Mouse (Mus musculus) stomach, postnatal 0 days (tissue): ENCODE results near the gene Il3. TPM values are rescaled to one million over a fixed set of nuclear protein-coding genes. Genes with fewer than 3 reads are reported as not detected.

ENCODE experiments used
- ATAC-seq: fragments of 200-750 bp; cut with Nextera tagmentation; 2 replicates; pipeline ENCODE4 v1.8.0; 2017; ENCODE audit not compliant: low FRiP score, low TSS enrichment
- DNase-seq: peaks from one replicate; pipeline ENCODE4 v3.0.0-alpha.2; 2016; ENCODE audit warnings: low spot score
- H3K27ac ChIP-seq: fragments of 300-500 bp; sonication (generic); replicated peaks from 2 replicates; pipeline ENCODE4 v1.5.1; 2014; ENCODE audit warnings: mild to moderate bottlenecking, control low read depth
- H3K27me3 ChIP-seq: fragments of 300-500 bp; sonication (generic); 2 replicates; pipeline ENCODE4 v1.6.1; 2014; ENCODE audit warnings: low read length; ENCODE audit not compliant: control insufficient read depth, insufficient read depth
- H3K36me3 ChIP-seq: fragments of 300-500 bp; sonication (generic); 2 replicates; pipeline ENCODE4 v1.6.1; 2014; ENCODE audit warnings: low read length, mixed read lengths; ENCODE audit not compliant: control insufficient read depth, insufficient read depth
- H3K4me1 ChIP-seq: fragments of 300-500 bp; sonication (generic); replicated peaks from 2 replicates; pipeline ENCODE4 v1.6.1; 2014; ENCODE audit warnings: antibody characterized with exemption; ENCODE audit not compliant: control insufficient read depth, insufficient read depth
- H3K4me2 ChIP-seq: fragments of 300-500 bp; sonication (generic); replicated peaks from 2 replicates; pipeline ENCODE4 v1.6.1; 2014; ENCODE audit warnings: low read depth, mild to moderate bottlenecking, control low read depth, moderate library complexity
- H3K4me3 ChIP-seq: fragments of 300-500 bp; sonication (generic); 2 replicates; pipeline ENCODE4 v1.5.1; 2014; ENCODE audit warnings: low read depth, low read length, control low read depth
- H3K9ac ChIP-seq: fragments of 300-500 bp; sonication (generic); 2 replicates; pipeline ENCODE4 v1.6.1; 2014; ENCODE audit warnings: mild to moderate bottlenecking, low read length, control low read depth, mixed read lengths
- H3K9me3 ChIP-seq: fragments of 300-500 bp; sonication (generic); 2 replicates; pipeline ENCODE4 v1.6.1; 2016; ENCODE audit warnings: low read length; ENCODE audit not compliant: control insufficient read depth
- CTCF ChIP-seq: IDR thresholded peaks from 2 replicates; pipeline ENCODE4 v1.5.1; 2016; ENCODE audit warnings: antibody characterized with exemption, low read depth, mild to moderate bottlenecking, moderate library complexity
- EP300 ChIP-seq: optimal IDR thresholded peaks from 2 replicates; pipeline ENCODE3; 2016; ENCODE audit warnings: antibody characterized with exemption
- WGBS: fragments of 180-500 bp; shearing (Covaris S2); extraction: QIAGEN DNeasy Blood & Tissue Kit; methylation state at CpG from one replicate; pipeline ENCODE4 v1.1.7; 2014; 5-methylcytosine and 5-hydroxymethylcytosine counted together
- polyA plus RNA-seq: library from polyadenylated mRNA; unstranded; fragments of >200 nt; fragmentation: Nextera tagmentation; extraction: Ambion mirVana; gene quantifications from 2 replicates; pipeline ENCODE4 v1.2.1, GENCODE M21; 2015

Il3 gene
- polyA plus RNA-seq, 1 experiment from 2014 or later, result not detected

DNA sequence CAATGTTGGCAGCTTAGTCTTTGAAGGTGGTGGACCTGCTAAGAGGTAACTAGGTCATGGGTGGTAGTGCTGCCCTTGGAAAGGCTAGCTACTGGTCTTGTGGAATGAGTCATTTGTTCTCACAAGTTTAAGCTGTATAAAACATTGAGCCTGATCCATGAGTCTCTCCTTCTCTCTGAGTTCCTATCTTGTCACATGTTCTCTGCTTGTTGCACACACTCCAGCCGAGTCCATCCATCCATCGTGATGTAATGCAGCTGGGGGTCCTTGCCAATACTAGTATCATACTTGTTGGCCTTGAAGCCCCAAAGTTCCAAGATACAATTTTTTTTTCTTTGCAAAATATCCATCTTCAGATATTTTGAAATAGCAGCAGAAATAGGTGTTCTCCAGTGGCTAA, 39.6 kb downstream of the Il3 start:
- 76% methylated on average over 2 of the region's 2 CpGs for WGBS
- ATAC-seq, result no peak

DNA sequence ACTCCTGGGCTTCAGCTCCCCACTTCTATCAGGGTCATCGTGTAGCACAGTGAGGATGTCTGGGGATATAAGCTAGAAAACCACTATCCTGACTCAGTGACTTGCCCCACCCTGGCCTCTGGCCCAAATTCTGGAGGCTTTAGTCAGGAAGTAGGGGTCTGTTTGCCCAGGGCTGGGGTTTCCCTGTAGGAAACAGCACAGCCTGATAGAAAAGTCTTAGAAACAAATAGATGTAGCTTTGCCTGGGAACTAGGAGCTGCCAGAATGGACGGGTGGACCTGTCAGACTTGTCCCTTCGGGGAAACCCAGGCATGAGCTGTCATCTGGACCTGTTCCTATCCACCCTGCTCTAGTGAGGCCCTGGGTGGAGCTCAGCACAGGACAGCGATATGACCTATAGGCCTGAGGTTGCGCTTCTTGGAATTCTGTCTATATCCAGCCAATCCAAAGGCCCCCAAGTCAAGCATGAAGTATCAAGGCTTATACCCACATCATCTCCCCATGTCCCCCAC, 42.5 kb downstream of the Il3 start:
- Histone ChIP-seq H3K9ac (no peak overlapping the region), H3K9me3 (no peaks in the 10 kb centered on the region), H3K4me2 (no peak overlapping the region), H3K36me3 (no peaks in the 10 kb centered on the region), H3K4me1 (no peaks in the 10 kb centered on the region), H3K27ac (no peak overlapping the region), H3K27me3 (no peaks in the 10 kb centered on the region), H3K4me3 (no peak overlapping the region)
- DNase-seq, result no peak
- TF ChIP-seq EP300, result no peak
- 80% methylated on average over 5 of the region's 5 CpGs for WGBS
- ATAC-seq, result no peak

More for the DNA sequence above, 39.6 kb downstream of the Il3 start:
- no peak overlapping the region for H3K27ac ChIP-seq
- no peak for TF ChIP-seq CTCF
- no peak for TF ChIP-seq EP300
- no peak overlapping the region for H3K9ac ChIP-seq
- no peaks in the 10 kb centered on the region for H3K27me3 ChIP-seq
- no peaks in the 10 kb centered on the region for H3K9me3 ChIP-seq
- H3K4me3 ChIP-seq, result no peak overlapping the region
- no peaks in the 10 kb centered on the region for H3K4me1 ChIP-seq
- no peak for DNase-seq
- H3K4me2 ChIP-seq, result no peak overlapping the region
- no peaks in the 10 kb centered on the region for H3K36me3 ChIP-seq

DNA sequence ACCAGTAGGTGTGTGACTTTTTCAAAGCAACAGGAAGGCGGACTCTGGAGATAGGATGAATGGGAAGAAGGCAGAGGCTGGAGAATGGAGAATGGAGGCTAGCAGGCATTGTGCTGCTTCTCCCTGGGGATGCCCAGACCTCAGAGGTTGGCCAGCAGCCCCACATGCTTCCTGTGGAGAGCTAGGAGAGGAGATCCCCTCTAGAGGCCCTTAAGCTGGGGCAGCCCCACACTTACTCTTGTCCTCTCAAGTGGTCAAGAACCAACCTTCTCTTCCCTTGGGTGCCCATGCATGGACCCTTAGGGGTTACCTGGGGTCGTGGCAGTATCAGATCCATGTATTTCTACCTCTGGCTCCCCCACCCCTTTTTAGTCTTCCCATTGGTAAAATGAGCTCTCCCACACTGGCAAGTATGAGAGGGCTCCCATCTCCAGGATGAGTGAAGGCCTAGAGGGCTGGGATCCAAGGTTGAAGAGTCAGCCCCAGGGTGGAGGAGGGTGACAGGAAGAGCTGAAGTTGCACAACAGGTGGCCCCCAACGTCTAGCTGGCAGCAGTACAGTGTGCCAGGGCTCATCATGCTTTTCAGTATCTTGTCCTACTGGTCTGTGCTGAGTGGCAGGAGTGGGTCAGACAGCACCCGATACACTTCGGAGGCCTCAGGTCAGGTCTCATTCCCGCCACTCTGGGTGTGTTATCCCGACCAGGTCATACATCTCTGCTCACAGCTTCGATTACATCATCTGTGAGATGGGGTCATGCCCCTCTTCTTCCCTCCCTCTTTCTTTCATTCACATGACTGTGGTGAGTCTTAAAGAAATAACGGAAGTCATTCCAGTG, 43.2 kb downstream of the Il3 start:
- H3K9me3 ChIP-seq, result no peaks in the 10 kb centered on the region
- H3K4me1 ChIP-seq, result no peaks in the 10 kb centered on the region
- H3K27me3 ChIP-seq, result no peaks in the 10 kb centered on the region
- 69% methylated on average over 9 of the region's 9 CpGs for WGBS
- ATAC-seq, result no peak
- TF ChIP-seq EP300, result no peak
- TF ChIP-seq CTCF, result no peak
- DNase-seq, result no peak
- H3K36me3 ChIP-seq, result no peaks in the 10 kb centered on the region
- no peak overlapping the region for H3K4me3 ChIP-seq
- H3K4me2 ChIP-seq, result no peak overlapping the region
- H3K27ac ChIP-seq, result no peak overlapping the region
- H3K9ac ChIP-seq, result no peak overlapping the region

DNA sequence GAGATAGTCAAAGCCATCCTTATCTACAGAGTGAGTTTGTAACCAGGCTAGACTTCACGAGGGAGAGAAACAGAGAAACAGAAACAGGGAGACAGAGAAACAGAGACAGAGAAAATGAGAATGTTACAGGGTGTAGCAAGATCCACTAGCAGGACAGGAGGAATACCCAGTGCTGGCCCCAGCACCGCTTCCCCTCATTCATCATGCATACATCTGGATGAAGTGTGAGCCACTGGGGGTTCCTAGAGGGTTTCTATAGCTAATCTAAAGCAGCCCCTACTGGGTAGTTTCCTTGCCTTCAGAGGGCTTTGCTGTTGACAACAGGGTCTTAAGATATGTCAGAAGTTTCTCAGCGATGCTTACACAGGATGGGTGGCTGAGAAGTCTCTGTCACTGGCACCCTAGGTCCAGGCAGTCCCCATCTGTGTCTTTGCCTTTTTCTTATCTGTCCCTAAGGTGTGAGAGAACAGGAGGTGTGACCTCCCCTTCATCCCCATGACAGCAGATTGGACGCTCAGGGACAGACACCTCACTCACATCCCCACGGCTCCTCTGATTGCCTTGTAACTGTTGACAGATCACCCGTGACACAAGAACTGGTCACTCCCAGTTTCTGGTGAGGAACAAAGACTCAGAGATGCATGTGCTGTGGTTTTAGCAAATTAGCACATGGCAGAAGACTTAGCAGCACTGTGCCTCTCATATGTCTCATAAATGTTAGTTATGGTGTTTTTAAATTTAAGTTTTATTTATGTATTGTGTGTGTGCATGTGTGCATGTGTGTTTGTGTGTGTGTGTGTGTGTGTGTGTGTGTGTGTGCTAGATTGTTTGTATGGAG, 47.0 kb downstream of the Il3 start:
- TF ChIP-seq CTCF (no peak), EP300 (no peak)
- DNase-seq (no peak), ATAC-seq (no peak)
- Histone ChIP-seq H3K4me2 (no peak overlapping the region), H3K4me1 (no peaks in the 10 kb centered on the region), H3K36me3 (no peaks in the 10 kb centered on the region), H3K27me3 (no peaks in the 10 kb centered on the region), H3K9ac (no peak overlapping the region), H3K9me3 (no peaks in the 10 kb centered on the region), H3K4me3 (no peak overlapping the region), H3K27ac (no peak overlapping the region)
- WGBS, result 33% methylated on average over 6 of the region's 6 CpGs

DNA sequence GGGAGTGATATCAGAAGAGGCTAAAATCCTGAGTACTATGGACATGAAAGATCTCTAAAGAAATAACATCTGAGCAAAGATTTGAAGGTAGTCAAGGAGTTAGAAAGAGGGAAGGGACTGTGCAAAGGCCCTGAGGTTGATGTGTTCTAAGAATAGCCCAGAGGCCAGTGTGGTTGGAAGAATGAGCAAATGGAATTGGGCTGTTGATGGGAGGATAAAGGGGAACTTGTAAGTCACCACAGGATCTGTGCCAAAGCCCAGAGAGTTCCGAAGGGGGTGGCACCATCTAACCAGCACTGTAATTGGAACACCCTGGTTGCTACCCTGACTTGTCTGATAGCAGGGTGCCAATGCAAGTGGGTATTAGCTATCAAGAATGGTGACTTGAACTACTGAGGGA, 47.9 kb downstream of the Il3 start:
- no peak overlapping the region for H3K9ac ChIP-seq
- no peak for ATAC-seq
- H3K36me3 ChIP-seq, result no peaks in the 10 kb centered on the region
- H3K27ac ChIP-seq, result no peak overlapping the region
- no peaks in the 10 kb centered on the region for H3K4me1 ChIP-seq
- no peaks in the 10 kb centered on the region for H3K9me3 ChIP-seq
- no peak for DNase-seq
- H3K27me3 ChIP-seq, result no peaks in the 10 kb centered on the region
- WGBS, result 96% methylated on average over 1 of the region's 1 CpGs
- no peak overlapping the region for H3K4me2 ChIP-seq
- no peak overlapping the region for H3K4me3 ChIP-seq
- TF ChIP-seq CTCF, result no peak
- no peak for TF ChIP-seq EP300

DNA sequence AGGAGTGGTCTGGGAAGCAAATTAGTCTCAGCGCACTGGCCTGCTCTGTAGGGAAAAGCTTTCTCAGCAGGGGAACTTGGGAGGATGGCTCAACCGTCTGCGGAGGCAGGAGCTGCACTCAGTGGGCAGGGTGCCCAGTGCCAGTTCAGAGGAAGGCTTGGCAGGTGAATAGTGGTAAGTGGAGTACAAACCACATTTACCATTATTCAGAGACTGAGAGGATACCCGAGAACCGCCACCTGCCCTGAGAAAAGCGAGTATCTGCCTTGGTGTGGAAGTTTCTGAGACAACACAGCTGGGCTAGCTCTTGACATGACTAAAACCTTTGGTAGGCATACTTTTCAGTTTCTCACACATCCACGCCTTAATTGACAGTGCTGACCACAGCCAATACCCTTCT, 49.7 kb downstream of the Il3 start:
- DNase-seq (no peak), ATAC-seq (no peak)
- no peaks in the 10 kb centered on the region for H3K4me1 ChIP-seq
- no peaks in the 10 kb centered on the region for H3K9me3 ChIP-seq
- TF ChIP-seq CTCF (no peak), EP300 (no peak)
- H3K9ac ChIP-seq, result no peak overlapping the region
- H3K27me3 ChIP-seq, result no peaks in the 10 kb centered on the region
- no peak overlapping the region for H3K27ac ChIP-seq
- WGBS, result 57% methylated on average over 7 of the region's 7 CpGs
- H3K36me3 ChIP-seq, result no peaks in the 10 kb centered on the region
- no peak overlapping the region for H3K4me2 ChIP-seq
- no peak overlapping the region for H3K4me3 ChIP-seq
